Mouse (Mus musculus) hindbrain, embryonic 13.5 days (tissue): ENCODE data around the gene Gm21974. TPM values are rescaled to one million over a fixed set of nuclear protein-coding genes. Genes with fewer than 3 reads are reported as not detected.
A peak's percentile ranks its signal among the peaks of the same experiment; 100 is the strongest.
"Not testable (repeated sequence)": the region's sequence is repeated elsewhere in the genome, so short reads cannot be mapped to it uniquely, and the experiment has no call there.

Experiments
- ATAC-seq: fragments of 200-750 bp; cut with Nextera tagmentation; 2 replicates; pipeline ENCODE4 v1.8.0; 2017; ENCODE audit warnings: moderate TSS enrichment; ENCODE audit not compliant: low FRiP score
- H3K27ac ChIP-seq: fragments of 300-500 bp; sonication (generic); 2 replicates; pipeline ENCODE4 v1.5.1; 2015; ENCODE audit warnings: inconsistent platforms, mild to moderate bottlenecking, moderate library complexity
- H3K27me3 ChIP-seq: fragments of 300-500 bp; sonication (generic); 2 replicates; pipeline ENCODE4 v1.6.1; 2015; ENCODE audit warnings: mild to moderate bottlenecking, inconsistent platforms
- H3K36me3 ChIP-seq: fragments of 300-500 bp; sonication (generic); 2 replicates; pipeline ENCODE4 v1.6.1; 2015; ENCODE audit warnings: mild to moderate bottlenecking, inconsistent platforms
- H3K4me1 ChIP-seq: fragments of 300-500 bp; sonication (generic); replicated peaks from 2 replicates; pipeline ENCODE4 v1.6.1; 2015; ENCODE audit warnings: inconsistent platforms
- H3K4me2 ChIP-seq: fragments of 300-500 bp; sonication (generic); 2 replicates; pipeline ENCODE4 v1.6.1; 2015; ENCODE audit warnings: inconsistent platforms, mild to moderate bottlenecking, moderate library complexity
- H3K4me3 ChIP-seq: fragments of 300-500 bp; sonication (generic); 2 replicates; pipeline ENCODE4 v1.5.1; 2015; ENCODE audit warnings: mild to moderate bottlenecking, inconsistent platforms
- H3K9ac ChIP-seq: fragments of 300-500 bp; sonication (generic); 2 replicates; pipeline ENCODE4 v1.6.1; 2015; ENCODE audit warnings: mild to moderate bottlenecking, inconsistent platforms
- H3K9me3 ChIP-seq: fragments of 300-500 bp; sonication (generic); 2 replicates; pipeline ENCODE4 v1.6.1; 2016; ENCODE audit warnings: inconsistent platforms
- WGBS: fragments of 180-500 bp; shearing (Covaris S2); methylation state at CpG from one replicate; pipeline ENCODE4 v1.1.7; 2015; 5-methylcytosine and 5-hydroxymethylcytosine counted together
- polyA plus RNA-seq: library from polyadenylated mRNA; unstranded; fragments of >200 nt; fragmentation: Nextera tagmentation; extraction: Ambion mirVana; gene quantifications from 2 replicates; pipeline ENCODE4 v1.2.1, GENCODE M21; 2015

Gm21974 gene
- polyA plus RNA-seq, 1 experiment from 2014 or later: not detected

DNA sequence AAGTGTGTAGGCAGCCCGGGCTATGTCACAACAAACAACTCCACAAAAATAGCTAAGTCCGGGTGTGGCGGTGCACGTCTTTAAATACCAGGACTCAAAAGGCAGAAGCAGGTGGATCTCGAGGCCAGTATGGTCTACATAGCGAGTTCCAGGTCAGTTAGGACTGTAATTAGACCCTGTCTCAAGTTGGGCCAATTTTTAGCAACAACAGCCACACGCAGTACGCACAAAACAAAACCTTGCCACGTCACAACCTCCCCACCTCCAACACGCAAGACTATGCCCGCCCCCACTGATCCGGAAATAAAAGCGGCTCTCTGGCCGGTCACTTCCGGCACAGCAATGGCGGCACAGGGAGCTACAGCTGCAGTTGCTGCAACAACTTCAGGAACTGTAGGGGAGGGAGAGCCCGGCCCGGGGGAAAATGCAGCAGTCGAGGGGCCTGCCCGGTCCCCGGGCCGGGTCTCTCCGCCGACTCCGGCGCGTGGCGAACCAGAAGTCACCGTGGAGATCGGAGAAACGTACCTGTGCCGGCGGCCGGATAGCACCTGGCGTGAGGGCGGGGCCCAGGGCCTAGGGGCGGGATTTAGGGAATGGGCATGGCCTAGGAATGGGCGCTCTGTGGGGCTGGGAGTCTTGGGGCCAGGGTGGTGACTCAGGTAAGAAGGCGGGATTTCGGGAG lies 17.1 kb upstream of the Gm21974 start, which contains the start of gene Kat8:
TSS of gene Kat8 (plus strand) at position 327 of the 682 bp plus-strand sequence.
- Histone ChIP-seq H3K4me1 (peaks cover 16% of the 10 kb centered on the region), H3K9ac (peak within 1 kb of the TSS; percentile 84), H3K36me3 (peaks cover 53% of the 10 kb centered on the region), H3K27ac (peak within 1 kb of the TSS; percentile 87), H3K4me2 (peak within 1 kb of the TSS; percentile 74), H3K9me3 (no peaks in the 10 kb centered on the region), H3K27me3 (no peaks in the 10 kb centered on the region), H3K4me3 (peak within 1 kb of the TSS; percentile 96)
- peak; percentile 96 for ATAC-seq
- WGBS: 2% methylated on average over 40 of the region's 40 CpGs

DNA sequence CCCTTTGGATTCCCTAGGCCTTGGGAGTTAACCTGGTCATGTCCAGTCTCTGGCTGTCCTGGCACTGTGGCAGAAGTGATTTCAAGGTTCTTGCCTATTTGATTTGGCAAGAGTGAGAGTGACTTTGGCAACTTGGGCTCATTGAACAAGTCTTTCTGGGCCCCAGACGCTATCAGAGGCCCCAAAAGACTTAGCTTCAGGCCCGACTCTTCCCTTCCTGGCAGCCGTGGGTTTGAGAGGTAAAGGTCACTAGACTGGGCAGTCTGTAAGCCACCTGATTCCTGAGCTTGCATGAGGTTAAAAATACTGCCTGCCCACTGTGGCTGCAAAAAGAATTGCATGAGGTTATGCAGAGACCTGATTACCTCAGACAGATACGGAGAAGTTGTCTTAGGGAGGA lies 13.4 kb upstream of the Gm21974 start:
- Histone ChIP-seq H3K4me3 (no peak overlapping the region), H3K36me3 (peaks cover 48% of the 10 kb centered on the region), H3K4me1 (peaks cover 32% of the 10 kb centered on the region), H3K27me3 (no peaks in the 10 kb centered on the region), H3K27ac (no peak overlapping the region), H3K9ac (no peak overlapping the region), H3K9me3 (no peaks in the 10 kb centered on the region), H3K4me2 (no peak overlapping the region)
- ATAC-seq: no peak
- WGBS: 95% methylated on average over 4 of the region's 4 CpGs

DNA sequence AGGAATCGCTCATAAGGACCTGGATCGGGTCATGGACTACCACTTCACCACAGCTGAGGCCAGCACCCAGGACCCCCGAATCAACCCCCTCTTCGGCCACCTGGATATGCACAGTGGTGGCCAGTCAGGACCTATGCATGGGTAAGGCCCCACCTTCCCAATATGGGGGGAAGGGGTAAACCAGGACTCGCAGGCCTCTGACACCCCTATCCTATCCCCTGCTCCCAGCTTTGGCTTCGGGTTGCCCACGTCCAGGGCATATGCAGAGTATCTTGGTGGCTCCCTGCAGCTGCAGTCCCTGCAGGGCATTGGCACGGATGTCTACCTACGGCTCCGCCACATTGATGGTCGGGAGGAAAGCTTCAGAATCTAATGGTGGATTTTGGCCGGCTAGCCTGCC lies 12.7 kb upstream of the Gm21974 start:
- Histone ChIP-seq H3K27me3 (no peaks in the 10 kb centered on the region), H3K27ac (no peak overlapping the region), H3K4me1 (peaks cover 26% of the 10 kb centered on the region), H3K9ac (no peak overlapping the region), H3K9me3 (no peaks in the 10 kb centered on the region), H3K4me2 (no peak overlapping the region), H3K36me3 (peaks cover 48% of the 10 kb centered on the region), H3K4me3 (no peak overlapping the region)
- ATAC-seq: no peak
- WGBS: 98% methylated on average over 12 of the region's 12 CpGs

DNA sequence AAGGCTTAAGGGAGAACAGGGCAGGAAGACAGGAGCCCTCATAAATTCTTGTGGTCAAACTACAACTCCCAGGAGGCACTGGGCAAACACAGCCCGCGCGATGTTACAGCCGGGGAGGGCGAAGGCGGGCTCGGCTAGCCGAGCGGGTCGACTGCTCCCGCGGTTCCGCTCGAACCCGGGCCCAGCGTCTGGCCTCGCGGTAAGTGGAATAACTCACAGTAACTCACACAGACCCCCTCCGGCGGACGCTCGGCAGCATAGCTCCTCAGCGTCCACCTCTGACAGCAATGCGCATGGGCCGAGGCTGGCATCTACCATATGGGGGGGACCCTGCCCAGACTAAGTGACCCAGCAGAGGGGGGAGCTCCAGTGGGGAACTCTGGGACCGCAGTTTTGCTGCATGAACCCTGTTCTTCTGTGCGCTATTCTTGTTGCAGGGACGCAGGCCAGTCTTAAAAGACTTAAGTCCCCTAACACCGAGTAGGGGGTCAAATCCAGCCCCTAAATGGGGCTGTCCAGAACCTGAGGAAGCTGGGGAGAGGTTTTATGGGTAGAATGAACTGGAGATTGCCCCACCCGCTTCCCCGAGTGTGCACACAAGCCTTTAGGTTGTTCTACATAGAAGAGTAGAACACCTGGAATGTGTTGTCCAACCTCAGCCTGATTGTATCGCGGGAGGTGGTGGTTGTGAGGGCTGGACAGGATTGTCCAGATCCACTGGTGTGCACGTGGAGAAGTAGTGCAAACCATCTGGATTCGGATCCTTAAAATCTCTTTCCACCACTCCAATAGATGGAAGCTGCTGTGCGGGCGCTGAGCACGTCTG lies 8.9 kb upstream of the Gm21974 start, which contains the start of gene Bckdk:
TSS of gene Bckdk (plus strand) at position 112 of the 826 bp plus-strand sequence.
- Histone ChIP-seq H3K27me3 (0 out of 2 replicates have a peak, but pooled peaks cover 2% of the 10 kb centered on the region), H3K9ac (peak within 1 kb of the TSS; percentile 84), H3K9me3 (no peaks in the 10 kb centered on the region), H3K4me1 (peaks cover 17% of the 10 kb centered on the region), H3K27ac (peak within 1 kb of the TSS; percentile 93), H3K4me3 (peak within 1 kb of the TSS; percentile 65), H3K36me3 (peaks cover 39% of the 10 kb centered on the region), H3K4me2 (peak within 1 kb of the TSS; percentile 79)
- peak; percentile 91 for ATAC-seq
- 10% methylated on average over 38 of the region's 38 CpGs for WGBS

DNA sequence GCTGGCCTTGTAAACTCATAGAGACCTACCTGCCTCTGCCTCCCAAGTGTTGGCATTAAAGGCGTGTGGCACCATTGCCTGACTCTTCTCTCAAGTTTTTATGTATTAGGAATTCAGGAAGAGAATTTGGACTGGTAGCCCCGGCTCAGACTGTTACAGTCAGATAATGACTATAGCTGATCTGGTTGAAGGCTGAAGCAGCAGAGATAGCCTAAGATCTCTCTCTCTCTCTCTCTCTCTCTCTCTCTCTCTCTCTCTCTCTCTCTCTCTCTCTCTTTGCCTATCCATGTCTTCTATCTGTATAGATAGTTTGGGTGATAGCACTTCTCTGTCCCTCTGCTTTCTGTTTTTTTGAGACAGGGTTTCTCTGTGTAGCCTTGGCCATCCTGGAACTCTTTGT lies 6.5 kb upstream of the Gm21974 start:
- Histone ChIP-seq H3K36me3 (peaks cover 15% of the 10 kb centered on the region), H3K27ac (no peak overlapping the region), H3K4me1 (peaks cover 17% of the 10 kb centered on the region), H3K27me3 (peaks cover 2% of the 10 kb centered on the region; the same call in 1 of the 2 replicates), H3K4me3 (no peak overlapping the region), H3K9ac (no peak overlapping the region), H3K9me3 (no peaks in the 10 kb centered on the region), H3K4me2 (no peak overlapping the region)
- WGBS: 84% methylated on average over 2 of the region's 2 CpGs
- no peak for ATAC-seq

DNA sequence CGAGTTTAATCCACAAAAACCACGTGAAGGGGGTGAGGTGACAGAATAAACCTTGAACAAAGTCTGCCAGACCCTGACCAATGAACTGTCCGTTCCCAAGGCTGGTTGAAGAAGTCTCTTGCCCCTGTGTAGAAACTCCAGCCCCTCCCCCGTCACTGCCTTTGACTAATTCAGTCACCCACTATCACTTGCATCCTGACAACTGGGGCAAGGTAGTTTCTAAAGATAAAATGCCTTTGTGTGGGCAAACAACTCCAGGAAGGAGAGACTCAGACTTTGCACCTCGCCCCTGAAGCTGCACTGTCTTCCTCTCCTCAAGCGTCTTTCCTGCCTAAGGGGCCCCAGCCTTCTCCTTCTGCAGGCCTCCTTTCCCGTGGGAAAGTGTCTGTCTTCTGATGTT lies 4.7 kb upstream of the Gm21974 start:
- H3K4me2 ChIP-seq: no peak overlapping the region

DNA sequence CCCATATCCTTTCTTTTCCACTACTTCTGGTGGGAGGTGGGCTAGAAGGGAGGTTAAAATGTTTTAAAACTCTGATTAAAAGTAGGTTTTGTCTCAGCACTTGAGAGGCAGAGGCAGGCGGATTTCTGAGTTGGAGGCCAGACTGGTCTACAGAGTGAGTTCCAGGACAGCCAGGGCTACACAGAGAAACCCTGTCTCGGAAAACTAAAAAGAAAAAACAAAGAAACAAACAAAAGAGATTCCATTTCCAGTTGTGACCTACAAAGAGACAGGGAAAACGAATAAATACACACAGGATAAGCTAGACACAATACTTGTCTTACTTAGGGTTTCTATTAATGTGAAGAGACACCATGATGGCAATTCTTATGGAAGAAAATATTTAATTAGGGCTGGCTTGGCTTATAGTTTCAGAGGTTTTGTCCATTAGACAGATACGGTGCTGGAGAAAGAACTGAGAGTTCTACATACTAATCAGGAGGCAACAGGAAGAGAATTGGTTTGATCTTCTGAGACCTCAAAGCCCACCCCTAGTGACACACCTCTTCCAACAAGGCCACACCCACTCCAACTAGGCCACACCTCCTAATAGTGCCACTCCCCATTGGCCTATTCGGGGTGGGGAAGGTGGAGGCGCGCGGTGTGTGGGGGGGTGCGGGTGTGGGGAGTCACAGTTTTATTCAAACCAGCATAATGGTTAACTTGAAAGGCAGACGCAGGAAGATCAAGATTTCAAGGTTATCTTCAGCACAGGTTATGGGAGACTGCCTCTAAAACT lies 3.1 kb upstream of the Gm21974 start:
- H3K4me1 ChIP-seq: peaks cover 14% of the 10 kb centered on the region
- H3K4me2 ChIP-seq: no peak overlapping the region
- H3K9me3 ChIP-seq: no peaks in the 10 kb centered on the region
- H3K27me3 ChIP-seq: peaks cover 2% of the 10 kb centered on the region; the same call in 1 of the 2 replicates
- H3K9ac ChIP-seq: no peak overlapping the region
- no peak overlapping the region for H3K27ac ChIP-seq
- ATAC-seq: no peak
- H3K4me3 ChIP-seq: no peak overlapping the region
- peaks cover under 1% of the 10 kb centered on the region for H3K36me3 ChIP-seq
- 40% methylated on average over 10 of the region's 10 CpGs for WGBS

More for the DNA sequence above, 4.7 kb upstream of the Gm21974 start:
- no peak overlapping the region for H3K27ac ChIP-seq
- no peak overlapping the region for H3K4me3 ChIP-seq
- H3K4me1 ChIP-seq: peaks cover 12% of the 10 kb centered on the region
- no peaks in the 10 kb centered on the region for H3K9me3 ChIP-seq
- no peak for ATAC-seq
- H3K27me3 ChIP-seq: peaks cover 2% of the 10 kb centered on the region; the same call in 1 of the 2 replicates
- no peak overlapping the region for H3K9ac ChIP-seq
- H3K36me3 ChIP-seq: no peaks in the 10 kb centered on the region
- WGBS: 48% methylated on average over 7 of the region's 7 CpGs

DNA sequence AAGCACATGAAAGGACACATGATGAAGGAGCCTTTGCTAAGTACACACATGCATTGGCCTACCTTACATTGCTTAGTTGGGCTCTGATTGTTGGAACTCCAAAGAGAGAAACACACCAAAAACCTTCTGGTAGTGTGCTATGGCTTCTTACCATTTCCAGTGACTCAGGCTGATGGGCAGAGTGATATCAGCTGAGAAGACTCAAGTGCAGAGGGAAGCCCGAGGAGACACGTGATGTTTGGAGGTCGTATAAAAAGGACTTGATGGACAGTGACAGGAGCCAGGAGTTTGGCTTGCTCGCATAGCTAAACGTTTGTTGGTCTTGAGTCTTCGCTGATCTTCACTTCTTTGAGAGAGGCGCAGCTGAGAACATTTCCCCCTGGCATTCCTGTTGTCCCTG lies 2.3 kb upstream of the Gm21974 start:
- Histone ChIP-seq H3K36me3 (peaks cover 9% of the 10 kb centered on the region), H3K9me3 (no peaks in the 10 kb centered on the region), H3K9ac (no peak overlapping the region), H3K4me3 (no peak overlapping the region), H3K4me2 (no peak overlapping the region), H3K4me1 (peaks cover 14% of the 10 kb centered on the region), H3K27ac (no peak overlapping the region), H3K27me3 (peaks cover 2% of the 10 kb centered on the region; the same call in 1 of the 2 replicates)
- 91% methylated on average over 7 of the region's 7 CpGs for WGBS
- no peak for ATAC-seq

DNA sequence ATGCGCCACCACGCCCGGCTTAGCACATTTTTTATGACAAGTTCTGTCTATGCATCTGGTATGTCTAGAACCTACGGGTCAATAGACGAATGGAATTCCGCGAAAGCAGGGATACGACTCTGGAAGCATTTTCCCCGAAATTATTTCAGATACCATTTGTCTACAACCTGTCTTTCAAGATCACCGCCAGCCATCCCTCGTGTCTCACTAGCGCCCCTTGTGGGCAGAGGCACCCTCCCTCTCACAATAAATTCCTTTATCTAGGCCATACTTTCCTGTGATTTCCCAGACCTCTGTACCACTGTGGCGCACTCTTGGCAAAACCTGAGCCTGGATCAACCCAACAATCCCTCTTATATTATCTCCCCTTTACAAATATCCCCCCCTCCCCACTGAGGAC lies 1.1 kb upstream of the Gm21974 start:
- peaks cover 14% of the 10 kb centered on the region for H3K4me1 ChIP-seq
- no peak overlapping the region for H3K4me2 ChIP-seq
- 67% methylated on average over 13 of the region's 13 CpGs for WGBS
- no peak for ATAC-seq
- peaks cover 2% of the 10 kb centered on the region; the same call in 1 of the 2 replicates for H3K27me3 ChIP-seq
- no peaks in the 10 kb centered on the region for H3K9me3 ChIP-seq
- peaks cover 12% of the 10 kb centered on the region for H3K36me3 ChIP-seq
- H3K27ac ChIP-seq: no peak overlapping the region
- no peak overlapping the region for H3K4me3 ChIP-seq
- H3K9ac ChIP-seq: no peak overlapping the region

DNA sequence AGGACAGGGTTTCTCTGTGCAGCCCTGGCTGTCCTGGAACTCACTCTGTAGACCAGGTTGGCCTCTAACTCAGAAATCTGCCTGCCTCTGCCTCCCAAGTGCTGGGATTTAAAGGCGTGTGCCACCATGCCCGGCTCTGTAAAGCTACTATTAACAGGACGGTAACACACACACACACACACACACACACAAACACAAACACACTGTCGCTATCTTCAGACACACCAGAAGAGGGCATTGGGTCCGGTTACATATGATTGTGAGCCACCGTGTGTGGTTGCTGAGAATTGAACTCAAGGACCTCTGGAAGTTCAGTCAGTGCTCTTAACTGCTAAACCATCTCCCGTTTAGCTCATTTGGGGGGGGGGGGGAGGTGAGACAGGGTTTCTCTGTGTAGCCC lies 637 bp upstream of the Gm21974 start:
- H3K4me3 ChIP-seq: peak overlapping the region; percentile 62; the same call in 1 of the 2 replicates
- not testable (repeated sequence) for ATAC-seq, H3K9me3 ChIP-seq

DNA sequence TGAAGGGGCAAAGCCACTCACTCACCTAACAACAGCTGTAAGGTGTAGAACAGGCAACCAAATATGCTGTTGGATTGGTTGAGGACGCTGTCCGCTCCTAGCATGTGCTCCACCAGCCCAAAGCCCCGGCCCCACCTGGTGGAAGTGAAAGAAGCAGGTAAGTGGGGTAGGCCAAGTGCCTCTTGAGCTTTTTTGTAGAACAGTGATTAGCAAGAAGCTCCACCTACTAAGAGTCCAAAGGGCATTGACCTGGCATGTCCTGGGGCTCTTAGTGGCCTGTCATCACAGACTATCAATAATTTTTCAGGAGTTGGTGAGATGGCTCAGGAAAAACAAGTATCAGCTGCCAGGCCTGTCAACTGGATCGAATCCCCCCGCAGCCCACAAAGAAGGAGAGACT lies 774 bp downstream of the Gm21974 start:
- WGBS: 88% methylated on average over 5 of the region's 5 CpGs
- peaks cover 1% of the 10 kb centered on the region; the same call in 1 of the 2 replicates for H3K27me3 ChIP-seq
- H3K36me3 ChIP-seq: peaks cover 28% of the 10 kb centered on the region
- H3K4me1 ChIP-seq: peaks cover 14% of the 10 kb centered on the region
- no peak overlapping the region; the same call in 1 of the 2 replicates for H3K27ac ChIP-seq
- peak overlapping the region; percentile 78 for H3K9ac ChIP-seq
- peak overlapping the region; percentile 79 for H3K4me2 ChIP-seq
- no peaks in the 10 kb centered on the region for H3K9me3 ChIP-seq
- ATAC-seq: no peak
- peak overlapping the region; percentile 62 for H3K4me3 ChIP-seq

More for the DNA sequence above, 637 bp upstream of the Gm21974 start:
- H3K27me3 ChIP-seq, H3K9ac ChIP-seq: not testable (repeated sequence)
- Histone ChIP-seq H3K27ac (peak overlapping the region; percentile 48; the same call in 1 of the 2 replicates), H3K4me1 (peaks cover 14% of the 10 kb centered on the region), H3K4me2 (peak overlapping the region; percentile 79; the same call in 1 of the 2 replicates), H3K36me3 (peaks cover 15% of the 10 kb centered on the region)
- 68% methylated on average over 7 of the region's 7 CpGs for WGBS
